Mouse (Mus musculus) small intestine, adult 2 months (tissue): ENCODE measurements around the gene Gm9602. TPM values are rescaled to one million over a fixed set of nuclear protein-coding genes. Genes with fewer than 3 reads are reported as not detected.
"Not testable (repeated sequence)": the region's sequence is repeated elsewhere in the genome, so short reads cannot be mapped to it uniquely, and the experiment has no call there.

Experiments
- H3K27ac ChIP-seq: fragments of 200-500 bp; 2 replicates; pipeline ENCODE4 v1.5.1; 2012; ENCODE audit warnings: low read depth, low read length, control low read depth, inconsistent platforms; ENCODE audit not compliant: insufficient read depth
- H3K27me3 ChIP-seq: fragments of 200-500 bp; 2 replicates; pipeline ENCODE4 v1.6.1; 2012; ENCODE audit warnings: mild to moderate bottlenecking, moderate library complexity, low read length, inconsistent platforms; ENCODE audit not compliant: control insufficient read depth, insufficient read depth
- H3K36me3 ChIP-seq: fragments of 200-500 bp; 2 replicates; pipeline ENCODE4 v1.6.1; 2012; ENCODE audit warnings: mild to moderate bottlenecking, low read length, control low read depth, inconsistent platforms; ENCODE audit not compliant: control insufficient read depth, insufficient read depth
- H3K4me1 ChIP-seq: fragments of 200-500 bp; 2 replicates; pipeline ENCODE4 v1.6.1; 2012; ENCODE audit warnings: low read length, inconsistent platforms, mixed read lengths; ENCODE audit not compliant: control insufficient read depth, insufficient read depth, insufficient read length
- H3K4me3 ChIP-seq: fragments of 200-500 bp; 2 replicates; pipeline ENCODE4 v1.5.1; 2012; ENCODE audit warnings: low read depth, mild to moderate bottlenecking, control low read depth, inconsistent platforms, low read length, moderate library complexity
- WGBS: fragments of 180-500 bp; shearing (Covaris S2); methylation state at CpG from one replicate; pipeline ENCODE4 v1.1.7; 2018; 5-methylcytosine and 5-hydroxymethylcytosine counted together
- polyA plus RNA-seq: library from polyadenylated mRNA; depleted of rRNA; stranded (reverse); fragments of >200 nt; gene quantifications from 2 replicates; pipeline ENCODE4 v1.2.3, GENCODE M21; 2012; rRNA removed

The Gm9602 gene
- not detected in 2 replicates for polyA plus RNA-seq

DNA sequence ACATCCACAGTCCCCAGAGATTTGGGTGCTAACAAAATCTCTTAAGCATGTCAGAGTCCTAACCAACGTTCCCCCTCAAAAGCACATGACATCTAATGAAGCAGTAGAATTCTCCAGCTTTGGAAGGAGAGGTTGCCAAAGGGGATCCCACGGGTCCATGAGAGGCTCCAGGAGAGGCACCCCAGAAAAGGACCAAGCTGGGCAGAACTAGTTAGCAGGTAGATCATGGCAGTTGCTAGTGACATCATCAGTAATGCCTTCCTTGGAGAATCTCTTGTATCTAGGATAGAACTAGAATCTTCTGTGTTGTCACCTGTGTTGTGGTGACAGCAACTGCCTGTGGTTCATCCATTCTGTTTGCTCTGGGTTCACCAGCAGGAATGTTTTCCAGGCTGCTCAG lies at the start of gene Gm9602:
TSS of gene Gm9602 (plus strand) at position 301 of the 400 bp plus-strand sequence.
- not testable (repeated sequence) for H3K4me1 ChIP-seq, H3K27me3 ChIP-seq, H3K27ac ChIP-seq, H3K36me3 ChIP-seq, H3K4me3 ChIP-seq
- WGBS = 60% methylated on average over 1 of the region's 2 CpGs

DNA sequence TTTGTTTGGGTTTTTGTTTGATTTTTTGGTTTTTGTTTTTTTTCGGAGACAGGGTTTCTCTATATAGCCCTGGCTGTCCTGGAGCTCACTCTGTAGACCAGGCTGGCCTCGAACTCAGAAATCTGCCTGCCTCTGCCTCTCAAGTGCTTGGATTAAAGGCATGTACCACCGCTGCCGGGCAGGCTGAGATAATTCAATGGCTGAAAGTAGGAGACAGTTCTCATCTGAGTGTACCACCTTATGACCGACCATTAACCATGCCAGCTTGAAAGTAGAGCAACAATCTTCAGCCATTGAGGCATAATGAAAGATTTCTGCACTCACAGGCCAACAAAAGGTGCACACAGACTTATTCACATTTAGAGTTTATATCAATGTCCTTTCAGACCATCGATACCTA lies 30.3 kb downstream of the Gm9602 start:
- not testable (repeated sequence) for H3K4me3 ChIP-seq, H3K27ac ChIP-seq, H3K36me3 ChIP-seq, H3K4me1 ChIP-seq, H3K27me3 ChIP-seq
- 85% methylated on average over 6 of the region's 6 CpGs for WGBS

- not testable (repeated sequence) for H3K27ac ChIP-seq, H3K4me1 ChIP-seq, H3K27me3 ChIP-seq, H3K36me3 ChIP-seq, H3K4me3 ChIP-seq
- 90% methylated on average over 4 of the region's 7 CpGs for WGBS
These were observed 45.8 kb downstream of the Gm9602 start for GRCm38 (mm10) chr14:4821950-4822349.

Other genes starting within 250 kb of the Gm9602 start
- not detected in 2 replicates for gene Gm3047, start 220.9 kb upstream of the Gm9602 start, polyA plus RNA-seq
- not detected in 2 replicates for gene Gm8159, start 144.0 kb upstream of the Gm9602 start, polyA plus RNA-seq
- gene Gm3239, start 112.1 kb upstream of the Gm9602 start, polyA plus RNA-seq = not detected in 2 replicates
- gene Gm7876, start 67.1 kb upstream of the Gm9602 start, polyA plus RNA-seq = not detected in 2 replicates
- gene Gm3252, start 49.6 kb upstream of the Gm9602 start, polyA plus RNA-seq = not detected in 2 replicates
- not detected in 2 replicates for gene Gm3269, start 61.8 kb downstream of the Gm9602 start, polyA plus RNA-seq
- gene Gm3264, start 79.2 kb downstream of the Gm9602 start, polyA plus RNA-seq = not detected in 2 replicates
- gene Gm3278, start 116.1 kb downstream of the Gm9602 start, polyA plus RNA-seq = not detected in 2 replicates
- gene Gm8297, start 207.6 kb downstream of the Gm9602 start, polyA plus RNA-seq = not detected in 2 replicates
- gene Gm3298, start 239.6 kb downstream of the Gm9602 start, polyA plus RNA-seq = not detected in 2 replicates